Mouse (Mus musculus): ENCODE measurements around the gene Gm8882. TPM values are rescaled to one million over a fixed set of nuclear protein-coding genes. Genes with fewer than 3 reads are reported as not detected.
"Not testable (repeated sequence)": the region's sequence is repeated elsewhere in the genome, so short reads cannot be mapped to it uniquely, and the experiment has no call there.

The Gm8882 gene
- polyA plus RNA-seq (2014; fragmentation: Nextera tagmentation; extraction: Ambion mirVana): not detected in 2 replicates

GRCm38 (mm10) chr6:132364034-132364433 is at the start of gene Gm8882:
Gene Gm8882 (minus strand): TSS chr6:132364134.
- 89% methylated on average over 1 of the region's 1 CpGs for WGBS
- H3K4me2 ChIP-seq (replicated peaks; ENCODE audit: low read depth, low read length): not testable (repeated sequence)

GRCm38 (mm10) chr6:132314657-132315056 is 49.3 kb downstream of the Gm8882 start, which contains the start of gene Prpmp5:
Gene Prpmp5 (minus strand): TSS chr6:132314757.
- H3K27ac ChIP-seq (ENCODE audit: low read depth, low read length); H3K4me2 ChIP-seq (replicated peaks; ENCODE audit: low read depth, low read length); H3K9me3 ChIP-seq (ENCODE audit: control insufficient read depth, low read length); H3K9ac ChIP-seq (ENCODE audit: low read depth, low read length); H3K4me1 ChIP-seq (ENCODE audit: control insufficient read depth, insufficient read depth, low read length); ATAC-seq (ENCODE audit: low FRiP score, low TSS enrichment); H3K36me3 ChIP-seq (ENCODE audit: control insufficient read depth, insufficient read depth, low read length); H3K27me3 ChIP-seq (ENCODE audit: control insufficient read depth, insufficient read depth, low read length); H3K4me3 ChIP-seq (ENCODE audit: low read length): not testable (repeated sequence)

More at GRCm38 (mm10) chr6:132364034-132364433, at the start of gene Gm8882:
- not testable (repeated sequence) for H3K27ac ChIP-seq (ENCODE audit: low read depth, low read length); H3K4me3 ChIP-seq (ENCODE audit: low read length); H3K27me3 ChIP-seq (ENCODE audit: control insufficient read depth, insufficient read depth, low read length); ATAC-seq (ENCODE audit: low FRiP score, low TSS enrichment); H3K4me1 ChIP-seq (ENCODE audit: control insufficient read depth, insufficient read depth, low read length); H3K9me3 ChIP-seq (ENCODE audit: control insufficient read depth, low read length); H3K9ac ChIP-seq (ENCODE audit: low read depth, low read length); H3K36me3 ChIP-seq (ENCODE audit: control insufficient read depth, insufficient read depth, low read length)

Other genes starting within 250 kb of the Gm8882 start
- gene Prb1, start 153.6 kb downstream of the Gm8882 start, polyA plus RNA-seq (2014; fragmentation: Nextera tagmentation; extraction: Ambion mirVana): not detected in 2 replicates
- not detected in 2 replicates for gene Prpmp5, start 49.4 kb downstream of the Gm8882 start, polyA plus RNA-seq (2014; fragmentation: Nextera tagmentation; extraction: Ambion mirVana)
- gene Prh1, start 205.7 kb upstream of the Gm8882 start, polyA plus RNA-seq (2014; fragmentation: Nextera tagmentation; extraction: Ambion mirVana): not detected in 2 replicates
- gene Prp2, start 231.8 kb upstream of the Gm8882 start, polyA plus RNA-seq (2014; fragmentation: Nextera tagmentation; extraction: Ambion mirVana): not detected in 2 replicates